Mouse (Mus musculus) right cerebral cortex, postnatal 10 days (tissue): ENCODE results near the gene Pnkp.
"Not testable (repeated sequence)": the region's sequence is repeated elsewhere in the genome, so short reads cannot be mapped to it uniquely, and the experiment has no call there.

Experiments used
- DNase-seq, 2 experiments: peaks; one replicate each; pipeline ENCODE4 v3.0.0; 2021; ENCODE audit warnings: low spot score in 2 of 2

The Pnkp gene

DNA sequence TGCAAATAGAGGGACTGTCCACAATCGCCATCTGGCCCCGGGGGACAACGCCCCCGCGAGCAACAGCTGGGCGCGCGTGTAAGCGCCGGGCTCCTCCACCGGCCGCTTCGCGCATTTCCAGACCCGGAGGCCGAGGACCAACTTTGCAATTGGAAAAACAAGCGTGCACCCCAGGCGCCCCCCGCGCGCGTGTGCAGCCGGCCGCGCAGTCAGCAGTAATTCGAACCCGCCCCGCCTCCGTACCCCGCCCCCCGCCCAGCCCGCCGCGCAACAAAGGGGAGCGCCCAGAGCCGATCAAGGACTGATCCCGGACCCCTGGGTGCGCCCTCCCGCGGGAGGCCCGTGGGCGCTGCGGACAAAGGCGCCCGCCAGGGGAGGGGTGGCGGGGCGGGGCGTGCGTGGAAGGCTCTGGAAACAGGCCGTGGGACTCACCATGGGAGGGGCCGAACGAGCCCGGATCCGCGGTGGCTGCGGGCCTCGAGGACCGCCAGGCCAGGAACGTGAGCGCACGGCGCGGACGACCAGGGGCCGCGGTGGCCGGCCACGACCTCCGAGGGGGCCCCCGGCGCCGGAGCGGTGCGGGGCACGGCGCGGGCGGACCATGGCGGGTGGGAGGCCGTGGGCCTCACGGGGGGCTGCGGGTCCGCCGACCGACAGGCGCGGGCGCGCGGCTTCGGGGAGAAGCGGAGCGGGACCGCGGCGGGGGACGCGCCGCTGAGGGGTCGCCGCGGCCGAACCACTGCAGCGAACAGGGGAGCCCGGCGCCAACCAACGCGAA lies 12.2 kb downstream of the Pnkp start:
- DNase-seq = peak; percentile 70 to 74

DNA sequence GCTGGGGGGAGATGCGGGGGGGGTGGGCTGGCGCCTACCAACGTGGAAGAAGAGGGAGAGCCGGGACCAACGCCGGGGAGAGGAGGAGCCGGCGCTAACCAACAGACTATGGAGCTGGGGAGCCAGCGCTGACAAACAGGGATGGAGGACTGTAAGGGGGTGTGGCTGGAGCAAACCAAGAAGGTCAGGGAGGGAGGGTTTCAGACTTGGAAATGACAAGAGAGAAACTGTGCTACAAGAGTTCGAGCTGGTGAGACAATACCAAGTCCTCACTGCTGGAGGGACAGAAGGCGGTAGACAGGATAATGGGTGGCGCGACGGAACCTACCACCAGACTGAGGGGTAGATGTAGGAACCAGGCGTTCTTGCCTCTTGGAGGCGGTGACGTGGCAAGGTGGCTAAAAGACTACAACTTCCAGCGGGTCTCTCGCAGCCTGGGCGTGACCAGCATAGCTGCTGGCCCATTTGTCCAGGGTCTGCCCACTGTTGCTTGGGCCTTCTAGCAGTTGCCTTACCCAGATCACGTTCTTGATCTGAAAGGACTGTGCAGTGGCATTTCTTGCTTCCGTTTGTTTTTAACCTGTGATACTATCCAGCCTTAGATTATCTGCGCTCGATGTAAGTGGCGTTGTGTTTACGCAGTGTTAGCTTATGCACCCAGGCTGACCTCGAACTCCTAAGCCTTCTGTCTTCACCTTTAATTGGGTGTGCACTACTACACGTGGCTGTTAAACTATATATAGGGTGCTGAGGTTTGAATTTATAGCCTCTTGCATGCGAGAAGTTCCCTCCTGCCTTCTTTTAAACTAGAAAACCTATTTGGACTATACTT lies 13.0 kb downstream of the Pnkp start, which contains the start of gene Ptov1:
Ptov1 (minus strand) TSS at position 92 of the 832 bp plus-strand sequence.
- peak; percentile 97 to 99 for DNase-seq

DNA sequence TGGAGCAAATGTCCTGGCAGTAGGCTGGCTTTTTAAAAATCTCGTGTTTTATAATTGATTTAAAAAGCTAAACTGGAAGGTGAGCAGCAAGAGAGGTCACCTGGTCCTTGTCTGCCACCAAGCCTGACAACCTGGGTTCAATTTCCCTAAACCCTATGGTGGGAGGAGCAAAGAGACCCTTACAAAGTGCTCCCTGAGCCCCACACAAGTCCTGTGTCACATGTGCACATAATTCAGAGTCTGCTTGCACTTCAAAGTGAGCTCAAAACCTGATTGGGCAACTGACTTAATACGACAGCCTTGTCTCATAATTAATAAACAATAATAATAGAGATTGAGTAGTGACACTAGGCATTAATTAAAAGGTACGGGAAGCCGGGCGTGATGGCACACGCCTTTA lies 13.7 kb downstream of the Pnkp start:
- no peak for DNase-seq

DNA sequence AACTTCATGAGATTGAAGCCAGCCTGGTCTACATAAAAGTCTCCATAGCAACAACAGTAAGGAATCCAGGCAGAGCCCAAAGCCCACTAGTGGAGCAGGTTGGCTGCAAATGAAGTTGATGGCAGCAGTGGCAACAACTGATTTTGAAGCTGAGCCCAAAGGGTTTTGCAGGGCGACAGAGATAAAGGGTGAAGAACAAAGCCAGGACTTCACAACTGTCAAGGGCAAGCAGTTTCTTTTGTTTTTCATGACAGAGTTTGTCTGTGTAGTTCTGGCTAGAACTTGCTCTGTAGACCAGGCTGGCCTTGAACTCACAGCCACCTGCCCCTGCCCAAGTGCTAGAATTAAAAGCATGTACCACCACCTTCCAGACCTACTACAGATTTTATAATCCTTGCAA lies 14.2 kb downstream of the Pnkp start:
- no peak for DNase-seq

DNA sequence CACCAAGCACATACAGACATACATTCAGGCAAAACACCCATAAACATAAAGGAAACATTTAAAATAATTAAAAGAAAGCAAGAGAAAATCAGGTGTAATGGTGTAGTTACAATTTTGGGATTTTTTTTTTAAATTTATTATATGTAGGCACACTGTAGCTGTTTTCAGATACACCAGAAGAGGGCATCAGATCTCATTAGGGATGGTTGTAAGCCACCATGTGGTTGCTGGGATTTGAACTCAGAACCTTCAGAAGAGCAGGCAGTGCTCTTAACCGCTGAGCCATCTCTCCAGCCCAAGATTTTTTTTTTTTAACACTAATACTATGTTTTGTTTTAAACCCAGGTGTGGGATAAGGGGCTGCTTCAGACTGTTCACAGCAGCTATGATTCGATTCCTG lies 14.8 kb downstream of the Pnkp start:
- not testable (repeated sequence) for DNase-seq

DNA sequence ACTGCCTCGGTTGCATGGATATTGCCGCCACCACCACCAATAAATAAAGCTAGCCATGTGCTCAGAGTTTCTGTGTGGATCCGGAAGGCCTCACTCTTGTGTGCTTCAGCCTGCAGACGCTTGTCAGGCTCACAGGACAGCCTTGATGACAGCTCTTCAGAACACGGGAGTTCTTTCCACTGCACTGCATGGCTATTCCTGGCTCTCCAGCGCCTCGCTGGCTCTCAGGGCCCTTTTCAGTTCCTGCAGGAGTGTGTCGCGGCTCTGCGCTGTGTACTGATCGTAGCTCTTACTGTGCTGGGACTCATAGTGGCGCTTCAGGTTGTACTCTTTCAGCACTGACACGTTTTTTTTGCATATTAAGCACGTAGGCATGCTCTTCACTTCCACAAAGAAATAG lies 20.9 kb downstream of the Pnkp start:
- no peak for DNase-seq

DNA sequence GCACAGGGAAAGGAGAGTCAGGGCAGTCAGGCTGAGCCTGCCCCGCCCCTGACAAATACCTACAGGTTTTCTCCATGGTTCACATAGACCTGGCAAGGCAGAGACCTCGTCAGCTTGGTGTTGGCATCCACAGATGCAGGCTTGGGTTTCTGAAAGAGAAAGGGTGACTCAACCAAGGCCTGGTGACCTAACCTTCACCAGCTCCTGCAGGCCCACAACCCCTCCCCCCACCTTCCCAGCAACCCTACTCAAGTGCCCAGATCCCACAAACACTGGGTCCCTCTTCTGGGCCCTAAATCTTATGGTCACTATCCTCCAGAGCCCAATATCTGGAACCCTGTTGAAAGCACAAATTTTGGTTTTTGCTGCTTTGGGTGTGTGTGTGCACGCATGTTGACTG lies 26.1 kb downstream of the Pnkp start:
- no peak for DNase-seq

DNA sequence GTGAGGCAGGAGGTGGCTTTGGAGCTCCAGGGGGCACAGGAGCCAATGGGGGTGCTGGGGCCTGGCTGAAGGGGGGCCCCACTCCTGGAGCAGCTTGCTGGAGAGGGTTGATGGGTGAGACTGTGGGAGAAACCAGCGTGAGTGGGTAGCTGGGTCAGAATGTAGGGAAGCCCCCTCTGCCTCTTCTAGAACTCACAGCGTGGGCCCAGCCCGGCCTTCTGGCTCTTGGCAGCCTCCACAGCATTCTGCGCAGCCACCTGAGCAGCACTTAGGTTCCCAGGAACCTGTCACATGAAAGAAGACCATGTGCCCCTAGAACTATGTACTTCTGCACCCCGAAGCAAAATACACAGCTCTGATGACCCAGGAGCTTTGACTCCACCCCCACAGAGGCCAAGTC lies 27.7 kb downstream of the Pnkp start:
- DNase-seq = no peak

DNA sequence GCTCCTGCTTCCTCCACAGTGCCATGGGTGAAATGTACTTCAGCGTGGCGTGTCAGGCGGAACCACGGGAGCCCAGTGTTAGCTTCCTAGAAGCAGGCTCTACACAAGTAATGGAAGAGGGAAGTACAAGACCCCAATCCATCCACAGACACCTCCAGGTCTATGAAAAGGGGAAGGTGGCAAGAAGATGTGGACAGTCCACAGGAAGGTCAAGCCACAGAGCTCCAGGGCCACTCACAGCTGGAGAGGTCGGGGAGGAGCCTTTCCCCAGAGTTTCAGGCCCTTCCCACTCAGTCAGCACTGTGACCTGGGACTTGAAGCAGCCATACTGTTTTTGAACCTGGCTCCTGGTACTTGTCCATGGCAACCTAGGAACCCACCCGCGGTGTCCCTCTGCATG lies 30.0 kb downstream of the Pnkp start:
- DNase-seq = no peak

DNA sequence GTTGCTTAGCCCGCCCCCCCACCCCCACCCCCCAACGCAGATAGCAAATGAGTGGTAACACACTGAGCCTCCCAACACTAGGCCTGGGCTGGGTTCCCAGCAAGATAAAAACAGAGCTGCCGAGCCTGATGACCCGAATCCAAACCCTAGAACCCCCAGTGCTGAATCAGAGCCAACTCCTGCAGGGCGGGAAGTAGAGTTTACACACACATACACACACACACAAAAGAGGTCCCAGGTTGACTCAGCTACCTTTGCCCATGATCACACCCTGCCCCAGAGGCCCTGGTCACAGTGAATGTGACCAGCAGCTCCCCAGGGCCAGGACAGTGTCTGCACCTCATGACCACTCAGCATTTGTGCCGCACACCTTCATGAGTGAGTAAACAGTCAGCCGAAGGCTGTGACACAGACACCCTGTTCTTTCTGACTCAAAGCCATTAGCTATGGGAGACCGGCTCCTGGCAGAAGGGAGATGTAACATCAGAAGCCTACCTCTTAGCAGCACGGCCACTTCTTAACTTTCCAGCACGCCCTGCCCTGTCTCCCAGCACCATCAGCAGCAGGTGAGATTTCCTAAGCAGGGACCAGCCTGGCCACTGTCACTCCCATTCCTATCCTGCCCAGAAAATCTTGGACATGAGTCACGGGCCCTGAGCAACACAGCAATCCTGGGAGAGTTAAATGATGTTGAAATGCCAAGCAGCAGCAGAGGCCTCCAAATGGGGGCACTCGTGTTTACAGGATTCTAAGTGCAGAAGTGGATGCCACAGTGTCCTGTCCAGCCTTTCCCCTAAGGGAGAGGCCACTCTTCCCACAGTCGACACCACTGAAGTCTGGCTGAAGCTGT lies 31.5 kb downstream of the Pnkp start:
- no peak for DNase-seq

DNA sequence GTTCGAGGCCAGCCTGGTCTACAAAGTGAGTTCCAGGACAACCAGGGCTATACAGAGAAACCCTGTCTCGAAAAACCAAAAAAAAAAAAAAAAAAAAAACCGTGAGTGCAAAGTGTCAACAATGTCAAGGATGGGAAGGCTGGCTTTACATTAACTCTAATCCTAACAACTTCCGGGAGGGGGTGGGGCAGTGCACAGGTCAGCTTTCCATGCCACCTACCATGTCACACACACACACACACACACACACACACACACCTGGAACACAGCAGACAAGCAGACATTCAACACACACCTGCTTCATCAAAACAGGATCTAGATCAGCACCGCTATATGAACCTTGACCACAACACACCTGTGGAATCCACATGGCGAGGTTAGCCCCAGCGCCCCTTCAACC lies 33.2 kb downstream of the Pnkp start:
- no peak for DNase-seq

DNA sequence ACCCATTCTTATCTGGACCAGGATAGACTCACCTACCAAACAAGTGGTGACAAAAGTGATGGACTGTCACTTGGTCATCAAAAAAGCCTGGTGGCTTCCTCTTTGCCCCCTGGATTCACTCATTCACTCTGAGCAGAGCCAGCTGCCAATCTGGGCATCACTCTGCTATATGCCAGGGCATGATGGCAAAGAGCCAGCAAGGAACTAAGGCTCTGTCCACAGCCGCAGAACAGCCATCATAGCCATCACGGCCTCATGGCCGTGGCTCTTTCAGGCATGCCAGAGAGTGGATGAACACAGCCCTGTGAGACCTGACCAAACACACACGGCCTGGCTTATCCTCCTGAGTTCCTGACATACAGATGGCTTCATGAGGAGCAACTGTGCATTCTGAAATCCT lies 33.8 kb downstream of the Pnkp start:
- DNase-seq = peak in 1 of 2 experiments; percentile 53

DNA sequence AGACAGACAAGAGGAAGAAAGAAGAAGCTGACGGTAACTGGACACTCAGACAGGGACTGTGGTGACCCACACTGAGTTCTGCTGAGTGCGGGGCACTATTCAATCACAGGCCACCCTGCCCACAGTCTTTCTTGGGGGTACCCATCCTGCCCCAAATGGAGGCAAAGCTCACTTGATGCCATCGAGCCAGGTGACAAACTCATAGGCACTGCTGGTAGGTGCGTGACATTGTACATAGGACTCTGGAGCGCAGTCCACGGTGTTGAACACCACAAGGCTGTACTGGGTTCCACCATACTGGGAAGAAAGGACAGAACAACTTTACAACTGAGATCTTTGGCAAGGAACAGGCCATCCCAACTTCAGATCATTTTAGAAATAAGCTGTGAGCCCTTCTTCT lies 34.7 kb downstream of the Pnkp start:
- no peak for DNase-seq

DNA sequence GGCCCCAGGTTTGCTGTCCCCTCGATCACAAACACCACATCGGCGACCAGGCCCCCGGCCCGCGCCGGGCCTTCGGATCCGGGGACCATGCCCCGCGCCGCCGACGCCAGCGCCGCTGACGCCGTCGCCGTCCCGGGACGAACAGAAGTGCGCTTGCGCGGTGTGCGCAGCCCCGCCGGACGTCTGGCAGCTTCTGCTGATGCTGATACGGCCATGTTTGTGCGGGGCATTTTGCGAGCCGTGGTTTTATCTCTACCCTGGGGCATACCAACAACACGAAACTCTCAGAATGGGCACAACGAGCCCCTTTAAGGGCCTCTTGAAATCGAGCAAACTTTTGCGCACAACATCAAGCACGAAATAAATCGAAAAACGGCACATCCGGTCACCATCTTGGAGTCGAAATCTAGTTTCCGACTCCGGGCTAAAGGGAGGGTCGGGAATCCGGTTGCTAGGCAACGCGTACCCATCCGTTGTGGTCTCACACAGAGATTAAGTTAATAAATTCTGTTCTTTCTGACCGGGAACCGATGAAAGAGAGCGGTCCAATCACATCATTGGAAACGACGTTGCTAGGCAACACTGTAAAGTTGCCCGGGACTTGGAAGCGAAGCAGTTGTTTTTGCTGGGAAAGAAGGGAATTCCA lies 35.5 kb downstream of the Pnkp start, which contains the start of gene Med25:
Med25 (minus strand) TSS at position 437 of the 646 bp plus-strand sequence.
- DNase-seq = peak; percentile 97 to 99

DNA sequence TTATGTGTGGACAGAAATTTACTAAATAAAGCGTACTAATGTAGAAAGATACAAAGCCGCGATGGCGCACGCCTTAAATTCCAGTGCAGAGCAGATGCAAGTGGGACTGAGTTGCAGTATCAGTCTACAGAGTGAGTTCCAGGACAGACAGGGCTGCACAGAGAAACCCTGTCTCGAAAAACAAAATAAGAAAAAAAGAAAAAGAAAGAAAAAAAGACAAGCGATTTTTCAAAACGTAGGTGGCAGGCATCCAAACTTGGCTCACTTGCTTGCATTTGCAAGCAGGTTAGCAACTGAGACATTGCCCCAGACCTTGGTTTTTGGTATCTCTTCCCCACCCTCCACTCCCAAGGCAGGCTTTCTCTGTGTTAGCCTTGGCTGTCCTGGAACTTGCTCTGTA lies 36.3 kb downstream of the Pnkp start:
- peak in 1 of 2 experiments; percentile 61 for DNase-seq

DNA sequence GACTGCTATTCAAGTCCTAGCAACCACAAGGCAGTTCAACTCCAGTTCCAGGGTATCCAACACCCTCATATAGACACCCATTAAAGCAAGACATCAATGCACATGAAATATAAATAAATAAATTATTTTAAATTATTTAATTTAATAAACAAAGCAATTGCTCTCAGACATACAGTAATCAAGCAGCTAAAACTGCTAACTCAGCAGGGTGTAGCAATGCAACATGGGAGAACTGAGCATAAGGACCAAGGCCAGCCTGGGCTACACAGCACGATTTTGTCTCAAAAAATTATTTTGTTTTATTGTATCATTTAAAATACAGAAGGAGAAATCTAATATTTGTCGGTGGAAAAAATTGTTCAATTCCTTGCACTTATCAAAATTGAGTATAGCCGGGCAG lies 37.2 kb downstream of the Pnkp start:
- no peak for DNase-seq

DNA sequence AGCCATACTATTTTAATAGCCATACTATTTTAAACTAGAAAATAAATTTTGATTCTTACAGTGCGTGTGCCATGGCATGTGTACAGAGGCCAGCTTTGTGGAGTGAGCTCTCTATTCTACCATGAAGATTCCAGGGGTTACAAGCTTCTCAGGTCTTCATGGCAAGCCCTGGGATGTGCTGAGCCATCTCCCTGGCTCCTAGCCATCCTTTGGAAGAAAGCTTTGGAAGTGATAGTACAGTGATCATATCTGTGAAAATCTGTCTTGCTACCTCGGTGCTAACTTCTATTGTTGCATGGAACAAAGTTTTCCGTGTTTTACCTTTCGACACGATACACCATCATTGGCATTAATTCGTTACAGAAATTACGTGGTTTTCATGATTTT lies 38.3 kb downstream of the Pnkp start:
- DNase-seq = no peak

DNA sequence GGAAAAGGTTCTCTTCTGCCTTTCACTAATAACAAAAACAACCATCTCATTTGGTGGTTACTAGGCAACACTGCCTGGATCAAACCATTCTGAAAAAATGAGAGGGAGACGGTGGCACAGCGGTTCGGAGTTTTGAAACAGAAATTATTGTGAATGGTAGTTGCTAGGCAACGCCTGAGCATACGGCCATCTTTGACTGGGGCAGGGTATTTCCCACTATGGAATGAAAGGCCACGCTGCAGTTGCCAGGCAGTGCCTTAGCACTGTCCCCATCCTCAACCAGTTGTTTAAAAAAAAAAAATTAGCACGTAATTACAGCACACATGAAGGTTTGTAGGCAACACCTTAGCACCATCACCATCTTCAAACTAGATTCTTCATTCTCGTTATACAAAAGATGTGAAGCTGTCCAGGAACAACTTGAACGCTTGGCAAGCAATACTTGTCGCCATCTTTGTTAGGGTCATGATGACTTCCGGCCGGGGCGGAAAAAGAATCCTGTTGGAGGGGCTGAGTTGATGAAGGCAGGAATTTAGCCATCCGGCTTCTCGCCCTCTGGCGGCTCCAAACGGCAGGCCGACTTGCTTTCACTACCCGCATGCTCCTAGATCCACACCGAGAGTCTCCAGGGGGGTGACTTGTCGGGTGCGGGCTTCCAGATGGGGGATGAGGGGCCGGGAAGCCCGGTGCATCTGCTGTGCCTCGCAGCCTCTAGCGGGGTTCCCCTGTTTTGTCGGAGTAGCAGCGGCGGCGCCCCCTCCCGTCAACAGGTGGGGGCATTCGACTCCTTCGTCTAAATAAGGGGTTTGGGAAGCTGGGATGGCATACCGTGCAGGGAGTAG lies 38.9 kb downstream of the Pnkp start, which contains the start of gene Fuz:
Fuz (plus strand) TSS at position 487 of the 842 bp plus-strand sequence.
- peak; percentile 96 to 97 for DNase-seq

DNA sequence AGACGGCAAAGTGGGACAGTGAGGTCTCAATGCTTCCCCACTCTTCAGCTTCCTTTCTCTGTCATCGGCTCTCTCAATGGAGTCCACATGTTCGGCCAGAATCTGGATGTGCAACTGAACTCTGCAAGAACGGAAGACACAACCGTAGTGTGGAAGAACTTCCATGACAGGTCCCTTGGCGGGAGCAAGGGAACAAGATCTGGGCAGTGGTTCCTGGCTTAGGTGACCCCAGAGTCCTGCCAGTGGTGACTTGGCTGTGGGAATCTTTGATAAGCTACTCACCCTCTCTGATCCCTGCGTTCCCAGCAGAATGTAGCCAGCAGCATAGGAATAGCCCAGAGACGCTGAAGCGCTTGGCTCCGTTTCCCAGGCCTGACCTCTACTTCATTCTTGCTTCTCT lies 39.6 kb downstream of the Pnkp start:
- peak in 1 of 2 experiments; percentile 39 for DNase-seq

DNA sequence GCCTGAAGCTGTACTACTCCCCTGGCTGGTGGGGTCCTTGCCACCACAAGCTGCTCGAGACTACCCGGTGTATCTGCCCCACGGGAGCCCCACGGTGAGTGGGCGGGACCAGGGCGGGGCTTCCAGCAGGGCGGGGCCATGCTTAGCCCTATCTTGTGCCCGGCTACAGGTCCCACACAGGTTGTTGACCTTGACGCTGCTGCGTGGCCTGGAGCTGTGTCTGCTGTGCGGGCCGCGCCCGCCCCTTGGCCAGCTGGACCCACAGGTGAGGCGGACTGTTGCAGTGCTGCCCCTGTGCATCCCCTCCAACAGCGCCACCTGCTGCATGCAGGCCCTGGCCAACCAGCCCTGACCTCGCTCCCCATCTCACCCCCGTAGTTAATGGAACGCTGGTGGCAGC lies 41.7 kb downstream of the Pnkp start:
- peak; percentile 45 to 65 for DNase-seq
